Mouse (Mus musculus) limb, embryonic 10.5 days (tissue): ENCODE measurements around the gene Pacsin3. TPM values are rescaled to one million over a fixed set of nuclear protein-coding genes. Genes with fewer than 3 reads are reported as not detected.

Experiments
- DNase-seq: peaks from one replicate; pipeline ENCODE4 v3.0.0-alpha.2; 2017; ENCODE audit warnings: low spot score
- H3K27ac ChIP-seq: fragments of 300-500 bp; sonication (generic); 2 replicates; pipeline ENCODE4 v1.5.1; 2016; ENCODE audit warnings: mild to moderate bottlenecking
- H3K27me3 ChIP-seq: fragments of 300-500 bp; sonication (generic); 2 replicates; pipeline ENCODE4 v1.6.1; 2016; ENCODE audit warnings: low read depth, mild to moderate bottlenecking; ENCODE audit not compliant: poor library complexity, severe bottlenecking
- H3K36me3 ChIP-seq: fragments of 300-500 bp; sonication (generic); 2 replicates; pipeline ENCODE4 v1.6.1; 2016; ENCODE audit warnings: mild to moderate bottlenecking, moderate library complexity
- H3K4me1 ChIP-seq: fragments of 300-500 bp; sonication (generic); 2 replicates; pipeline ENCODE4 v1.6.1; 2016
- H3K4me3 ChIP-seq: fragments of 300-500 bp; sonication (generic); 2 replicates; pipeline ENCODE4 v1.5.1; 2016; ENCODE audit warnings: mild to moderate bottlenecking, moderate library complexity
- H3K9me3 ChIP-seq: fragments of 300-500 bp; sonication (generic); replicated peaks from 2 replicates; pipeline ENCODE4 v1.6.1; 2016; ENCODE audit warnings: mild to moderate bottlenecking
- WGBS: fragments of 180-500 bp; shearing (Covaris S2); methylation state at CpG from one replicate; pipeline ENCODE4 v1.1.7; 2016; 5-methylcytosine and 5-hydroxymethylcytosine counted together
- polyA plus RNA-seq: library from polyadenylated mRNA; unstranded; fragments of >200 nt; fragmentation: Nextera tagmentation; extraction: Ambion mirVana; gene quantifications from 2 replicates; pipeline ENCODE4 v1.2.1, GENCODE M21; 2016

Gene Pacsin3
- polyA plus RNA-seq, 1 experiment from 2014 or later = 37.0 TPM

- Histone ChIP-seq H3K27ac (no peak overlapping the region), H3K36me3 (peaks cover 76% of the 10 kb centered on the region), H3K4me3 (no peak overlapping the region), H3K4me1 (peaks cover 19% of the 10 kb centered on the region), H3K27me3 (no peaks in the 10 kb centered on the region), H3K9me3 (no peaks in the 10 kb centered on the region)
- no peak for DNase-seq
- WGBS = 93% methylated on average over 3 of the region's 3 CpGs
Observed at GRCm38 (mm10) chr2:91268042-91268441, 12.3 kb downstream of the Pacsin3 start.

- H3K4me1 ChIP-seq = peaks cover 18% of the 10 kb centered on the region
- H3K4me3 ChIP-seq = no peak overlapping the region
- H3K27ac ChIP-seq = no peak overlapping the region
- 87% methylated on average over 2 of the region's 2 CpGs for WGBS
- H3K9me3 ChIP-seq = no peaks in the 10 kb centered on the region
- peaks cover 76% of the 10 kb centered on the region for H3K36me3 ChIP-seq
- DNase-seq = no peak
- no peaks in the 10 kb centered on the region for H3K27me3 ChIP-seq
Observed at GRCm38 (mm10) chr2:91268706-91269105, 13.0 kb downstream of the Pacsin3 start.

- Histone ChIP-seq H3K27me3 (no peaks in the 10 kb centered on the region), H3K4me1 (peaks cover 8% of the 10 kb centered on the region), H3K27ac (no peak overlapping the region), H3K36me3 (peaks cover 85% of the 10 kb centered on the region), H3K4me3 (no peak overlapping the region), H3K9me3 (no peaks in the 10 kb centered on the region)
- DNase-seq = no peak
- 94% methylated on average over 8 of the region's 8 CpGs for WGBS
Observed at GRCm38 (mm10) chr2:91269687-91270133, 14.0 kb downstream of the Pacsin3 start.

- DNase-seq = peak; percentile 67
- WGBS = 40% methylated on average over 10 of the region's 10 CpGs
- Histone ChIP-seq H3K27ac (peak overlapping the region; percentile 31; the same call in 1 of the 2 replicates), H3K4me1 (peaks cover 24% of the 10 kb centered on the region), H3K36me3 (peaks cover 52% of the 10 kb centered on the region), H3K9me3 (no peaks in the 10 kb centered on the region), H3K4me3 (no peak overlapping the region), H3K27me3 (no peaks in the 10 kb centered on the region)
Observed at GRCm38 (mm10) chr2:91278749-91279371, 23.1 kb downstream of the Pacsin3 start.

- Histone ChIP-seq H3K27me3 (no peaks in the 10 kb centered on the region), H3K36me3 (peaks cover 46% of the 10 kb centered on the region), H3K4me1 (peaks cover 24% of the 10 kb centered on the region), H3K27ac (peak overlapping the region; percentile 31; the same call in 1 of the 2 replicates), H3K4me3 (no peak overlapping the region), H3K9me3 (no peaks in the 10 kb centered on the region)
- WGBS = 73% methylated on average over 2 of the region's 2 CpGs
- DNase-seq = no peak
Observed at GRCm38 (mm10) chr2:91279372-91279755, 23.6 kb downstream of the Pacsin3 start.

GRCm38 (mm10) chr2:91281366-91281765 is 25.6 kb downstream of the Pacsin3 start:
- no peaks in the 10 kb centered on the region for H3K27me3 ChIP-seq
- no peaks in the 10 kb centered on the region for H3K9me3 ChIP-seq
- 59% methylated on average over 5 of the region's 5 CpGs for WGBS
- H3K4me1 ChIP-seq = peaks cover 24% of the 10 kb centered on the region
- no peak overlapping the region for H3K4me3 ChIP-seq
- no peak for DNase-seq
- H3K27ac ChIP-seq = no peak overlapping the region
- H3K36me3 ChIP-seq = peaks cover 26% of the 10 kb centered on the region

GRCm38 (mm10) chr2:91283972-91284371 is 28.2 kb downstream of the Pacsin3 start:
- DNase-seq = no peak
- WGBS = 78% methylated on average over 3 of the region's 3 CpGs
- H3K36me3 ChIP-seq = peaks cover 6% of the 10 kb centered on the region; the same call in 1 of the 2 replicates
- H3K4me1 ChIP-seq = peaks cover 20% of the 10 kb centered on the region
- H3K4me3 ChIP-seq = no peak overlapping the region
- H3K9me3 ChIP-seq = no peaks in the 10 kb centered on the region
- H3K27ac ChIP-seq = no peak overlapping the region
- no peaks in the 10 kb centered on the region for H3K27me3 ChIP-seq

- Histone ChIP-seq H3K4me1 (peaks cover 19% of the 10 kb centered on the region), H3K27me3 (no peaks in the 10 kb centered on the region), H3K27ac (no peak overlapping the region), H3K36me3 (peaks cover 5% of the 10 kb centered on the region; the same call in 1 of the 2 replicates), H3K4me3 (no peak overlapping the region), H3K9me3 (no peaks in the 10 kb centered on the region)
- DNase-seq = no peak
- 66% methylated on average over 13 of the region's 13 CpGs for WGBS
Observed at GRCm38 (mm10) chr2:91284375-91285199, 28.8 kb downstream of the Pacsin3 start.

GRCm38 (mm10) chr2:91285885-91286505 is 30.2 kb downstream of the Pacsin3 start:
- no peak overlapping the region for H3K4me3 ChIP-seq
- DNase-seq = peak; percentile 88
- H3K9me3 ChIP-seq = no peaks in the 10 kb centered on the region
- H3K27ac ChIP-seq = no peak overlapping the region
- peaks cover 5% of the 10 kb centered on the region; the same call in 1 of the 2 replicates for H3K36me3 ChIP-seq
- WGBS = 15% methylated on average over 7 of the region's 7 CpGs
- H3K27me3 ChIP-seq = no peaks in the 10 kb centered on the region
- H3K4me1 ChIP-seq = peaks cover 19% of the 10 kb centered on the region

- H3K4me1 ChIP-seq = peaks cover 16% of the 10 kb centered on the region
- H3K4me3 ChIP-seq = no peak overlapping the region
- peaks cover 5% of the 10 kb centered on the region; the same call in 1 of the 2 replicates for H3K36me3 ChIP-seq
- H3K27me3 ChIP-seq = no peaks in the 10 kb centered on the region
- no peak for DNase-seq
- WGBS = 78% methylated on average over 6 of the region's 6 CpGs
- H3K27ac ChIP-seq = no peak overlapping the region
- H3K9me3 ChIP-seq = no peaks in the 10 kb centered on the region
Observed at GRCm38 (mm10) chr2:91287563-91287962, 31.8 kb downstream of the Pacsin3 start.

GRCm38 (mm10) chr2:91291197-91292007 is 35.6 kb downstream of the Pacsin3 start:
- Histone ChIP-seq H3K4me3 (no peak overlapping the region), H3K9me3 (no peaks in the 10 kb centered on the region), H3K27me3 (no peaks in the 10 kb centered on the region), H3K4me1 (peaks cover 7% of the 10 kb centered on the region), H3K27ac (0 out of 2 replicates have a peak overlapping the region, but pooled peaks have one; percentile 5), H3K36me3 (peaks cover 5% of the 10 kb centered on the region; the same call in 1 of the 2 replicates)
- WGBS = 79% methylated on average over 12 of the region's 12 CpGs
- DNase-seq = no peak

GRCm38 (mm10) chr2:91294226-91294625 is 38.5 kb downstream of the Pacsin3 start:
- H3K4me1 ChIP-seq = peaks cover 12% of the 10 kb centered on the region
- H3K9me3 ChIP-seq = no peaks in the 10 kb centered on the region
- H3K36me3 ChIP-seq = no peaks in the 10 kb centered on the region
- DNase-seq = no peak
- no peak overlapping the region for H3K4me3 ChIP-seq
- H3K27ac ChIP-seq = no peak overlapping the region
- WGBS = 94% methylated on average over 3 of the region's 3 CpGs
- H3K27me3 ChIP-seq = no peaks in the 10 kb centered on the region
